Mouse (Mus musculus) heart, postnatal 14 days (tissue): ENCODE measurements around the gene Lsm12. TPM values are rescaled to one million over a fixed set of nuclear protein-coding genes. Genes with fewer than 3 reads are reported as not detected.
A peak's percentile ranks its signal among the peaks of the same experiment; 100 is the strongest.

Experiments
- DNase-seq, 2 experiments: peaks; one replicate each; pipeline ENCODE4 v3.0.0; 2021 to 2022
- intact Hi-C: fragments of 180-260 bp; cut with DNase I; formaldehyde crosslinking; loops from one replicate; pipeline ENCODE4 v1.15.1; 2025
- microRNA-seq, 2 experiments: library from miRNA; unstranded; fragments of <30 nt; microRNA quantifications; one replicate each; pipeline ENCODE4 v1.2.0; 2021 to 2022
- total RNA-seq, 2 experiments: library from RNA; stranded (reverse); gene quantifications; 2 replicates each; pipeline ENCODE4 v1.2.3; 2021

Gene Lsm12
- total RNA-seq, 2 experiments from 2014 or later = 44.4 to 47.6 TPM

GRCm38 (mm10) chr11:102142355-102142754 is 42.7 kb downstream of the Lsm12 start:
- intact Hi-C loops = no loop called here
- no peak for DNase-seq

- peak; percentile 58 to 76 for DNase-seq
- intact Hi-C loops = no loop called here
These were observed 44.6 kb downstream of the Lsm12 start for GRCm38 (mm10) chr11:102140508-102140907.

GRCm38 (mm10) chr11:102138447-102138740 is 46.7 kb downstream of the Lsm12 start:
- intact Hi-C loops = loop anchor here (1.0 to 10.0 kb wide), 4 partner anchors 36 to 214 kb away; partner anchors contain the start of gene Dusp3

GRCm38 (mm10) chr11:102137625-102138446 is 47.3 kb downstream of the Lsm12 start:
- intact Hi-C loops = loop anchor here (1.0 to 10.0 kb wide), 4 partner anchors 36 to 213 kb away; partner anchors contain the start of gene Dusp3
- no peak for DNase-seq

More at GRCm38 (mm10) chr11:102138447-102138740, 46.7 kb downstream of the Lsm12 start:
- DNase-seq = peak; percentile 65 to 77

- intact Hi-C loops = loop anchor here (10.0 kb wide), 1 partner anchor 210 kb away; no protein-coding TSS in a partner anchor
These were observed 50.6 kb downstream of the Lsm12 start for GRCm38 (mm10) chr11:102134516-102134915.

GRCm38 (mm10) chr11:102117386-102117785 is 67.7 kb downstream of the Lsm12 start:
- no peak for DNase-seq
- intact Hi-C loops = no loop called here

More at GRCm38 (mm10) chr11:102134516-102134915, 50.6 kb downstream of the Lsm12 start:
- DNase-seq = no peak

GRCm38 (mm10) chr11:102116241-102116640 is 68.9 kb downstream of the Lsm12 start:
- intact Hi-C loops = no loop called here
- DNase-seq = no peak

Small RNAs within 50 kb of the gene (microRNA-seq; reads per million reads assigned to microRNA genes)
- 3.0 to 5.4 reads per million in 2 experiments for gene Mir8101

Other genes starting within 250 kb of the Lsm12 start
- gene Sost, start 218.3 kb downstream of the Lsm12 start, total RNA-seq = 1 to 10 TPM in 1 of 2 experiments, under 1 TPM in 1; 0.68 to 1.3 TPM
- gene Cfap97d1, start 201.0 kb downstream of the Lsm12 start, total RNA-seq = not detected
- 100 to 1,000 TPM; 130 to 137 TPM for gene Dusp3, start 198.3 kb downstream of the Lsm12 start, total RNA-seq
- 1 to 10 TPM; 4.3 to 5.2 TPM for gene Mpp3, start 156.8 kb downstream of the Lsm12 start, total RNA-seq
- 10 to 100 TPM; 61.8 to 69.1 TPM for gene Cd300lg, start 143.8 kb downstream of the Lsm12 start, total RNA-seq
- gene Mpp2, start 96.8 kb downstream of the Lsm12 start, total RNA-seq = 1 to 10 TPM; 2.7 to 3.8 TPM
- not detected for gene Ppy, start 84.0 kb downstream of the Lsm12 start, total RNA-seq
- not detected for gene Pyy, start 77.5 kb downstream of the Lsm12 start, total RNA-seq
- gene Nags, start 39.8 kb downstream of the Lsm12 start, total RNA-seq = not detected
- 10 to 100 TPM; 14.5 TPM for gene Tmem101, start 28.9 kb downstream of the Lsm12 start, total RNA-seq
- gene G6pc3, start 4.3 kb upstream of the Lsm12 start, total RNA-seq = 10 to 100 TPM; 35.0 to 35.7 TPM
- 100 to 1,000 TPM; 122 to 138 TPM for gene Hdac5, start 44.9 kb upstream of the Lsm12 start, total RNA-seq
- gene BC030867, start 63.6 kb upstream of the Lsm12 start, total RNA-seq = under 1 TPM; 0.74 to 0.83 TPM
- gene Asb16, start 83.4 kb upstream of the Lsm12 start, total RNA-seq = under 1 TPM; 0.61 to 0.62 TPM
- gene Tmub2, start 99.6 kb upstream of the Lsm12 start, total RNA-seq = 10 to 100 TPM; 26.6 TPM
- gene Atxn7l3, start 111.3 kb upstream of the Lsm12 start, total RNA-seq = 10 to 100 TPM; 26.5 to 29.5 TPM
- gene Ubtf, start 134.4 kb upstream of the Lsm12 start, total RNA-seq = 10 to 100 TPM; 60.1 to 69.7 TPM
- gene Slc4a1, start 180.9 kb upstream of the Lsm12 start, total RNA-seq = 10 to 100 TPM; 22.7 to 23.0 TPM
- under 1 TPM in 1 of 2 experiments, not detected in 1; 0.29 TPM for gene Rundc3a, start 208.1 kb upstream of the Lsm12 start, total RNA-seq
- gene Slc25a39, start 222.7 kb upstream of the Lsm12 start, total RNA-seq = 100 to 1,000 TPM; 163 to 176 TPM
- gene Grn, start 245.0 kb upstream of the Lsm12 start, total RNA-seq = 100 to 1,000 TPM; 130 to 136 TPM